Mouse (Mus musculus) megakaryocyte, embryonic 14.5 days (primary cell): ENCODE results near the gene Ccdc141.

Experiments used
- FLI1 ChIP-seq: IDR thresholded peaks from 2 replicates; pipeline ENCODE4 v1.6.1; 2012; ENCODE audit warnings: low read length, inconsistent platforms, mixed read lengths
- GATA1 ChIP-seq: IDR thresholded peaks from 3 replicates; pipeline ENCODE4 v1.6.1; 2012; ENCODE audit warnings: mixed read lengths, low read length, inconsistent platforms, borderline replicate concordance

DNA sequence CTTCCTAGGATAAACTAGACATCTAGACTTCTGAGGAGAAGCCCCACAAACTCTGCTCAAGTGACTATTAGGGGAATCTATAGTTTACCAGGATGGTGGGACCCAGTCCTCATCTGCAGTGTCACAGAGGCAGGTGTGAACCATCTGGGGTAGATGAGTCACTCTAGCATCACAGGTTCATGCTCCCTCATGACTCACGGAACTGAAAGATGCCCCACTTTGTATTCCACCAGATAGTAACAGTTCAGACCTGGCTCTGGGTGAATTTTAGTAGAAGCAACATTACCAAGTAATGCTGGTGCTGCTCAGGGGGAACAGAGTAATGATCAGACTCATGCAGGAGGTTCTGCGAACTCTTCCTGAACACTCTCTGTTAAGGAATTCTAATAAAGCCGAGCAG is 36.5 kb upstream of the Ccdc141 start:
- TF ChIP-seq GATA1 = no peak
- TF ChIP-seq FLI1 = no peak
